Mouse (Mus musculus) B cell, adult 2 months (primary cell): ENCODE data around the gene Ms4a6c.
"Not testable (repeated sequence)": the region's sequence is repeated elsewhere in the genome, so short reads cannot be mapped to it uniquely, and the experiment has no call there.

ENCODE experiments used
- DNase-seq, 2 experiments: peaks; one replicate each; pipeline ENCODE4 v3.0.0; 2022

Gene Ms4a6c

DNA sequence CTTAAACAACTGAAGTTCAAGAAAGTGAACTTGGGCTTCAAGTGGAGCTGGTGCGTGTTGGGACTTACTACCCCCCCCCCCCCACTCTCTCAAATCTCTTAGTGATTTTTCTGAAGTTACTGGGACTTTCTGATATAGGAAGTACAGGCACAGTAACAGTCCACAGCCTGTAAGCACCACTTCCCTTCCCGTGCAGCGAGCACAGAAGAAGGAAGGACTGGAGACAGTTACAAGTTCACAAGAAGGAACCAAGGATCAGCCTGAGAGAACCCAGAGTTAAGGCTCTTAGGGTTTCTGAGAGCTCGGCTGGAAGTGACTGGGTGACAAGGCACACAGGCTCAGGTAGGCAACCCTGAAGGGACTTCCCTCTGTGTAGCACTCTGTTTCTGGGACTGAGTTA is at the start of gene Ms4a6c:
Ms4a6c (plus strand) TSS at position 152 of the 400 bp plus-strand sequence.
- peak in 1 of 2 experiments; percentile 45 for DNase-seq

DNA sequence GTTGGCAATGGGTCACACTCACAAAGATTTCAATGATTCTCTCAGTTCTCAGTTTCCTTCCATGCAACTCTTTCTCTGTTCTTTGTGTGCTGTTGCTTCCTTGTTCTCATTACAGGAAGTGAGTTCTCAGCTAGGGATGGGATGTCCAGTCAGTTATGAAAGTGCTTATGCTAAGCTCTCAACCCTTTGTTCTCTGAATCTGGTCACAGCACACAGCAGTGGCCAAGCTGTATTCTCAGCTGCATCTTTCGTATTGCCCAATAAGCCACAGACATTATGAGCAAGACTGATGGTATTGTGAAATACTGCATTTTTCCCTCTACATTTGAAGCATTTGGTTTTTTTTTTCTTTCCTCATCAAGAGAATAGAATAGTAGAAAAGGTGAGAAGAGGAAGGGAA is 38.0 kb upstream of the Ms4a6c start:
- not testable (repeated sequence) for DNase-seq

GRCm38 (mm10) chr19:11435058-11435834 is 33.9 kb upstream of the Ms4a6c start:
- DNase-seq, result no peak

DNA sequence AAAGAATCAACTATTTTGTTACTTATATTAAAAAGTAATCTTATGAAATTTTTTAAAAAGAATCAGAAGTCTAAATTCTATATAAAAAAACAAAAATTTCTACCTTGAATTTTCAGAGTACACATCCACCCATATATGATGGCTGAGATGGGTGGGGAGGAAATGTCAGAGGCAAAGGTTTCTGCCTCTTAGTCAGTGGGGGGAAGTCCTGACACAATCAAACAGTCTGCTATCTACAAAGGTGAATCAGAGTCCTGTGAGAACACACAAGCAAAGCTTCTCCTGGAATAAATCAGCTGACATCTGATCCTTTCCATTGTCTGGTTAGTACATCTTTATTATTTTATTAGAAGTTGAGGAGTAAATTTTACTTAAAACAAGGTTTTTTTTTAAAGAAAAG is 25.8 kb upstream of the Ms4a6c start, which contains the start of gene Ms4a4b:
Ms4a4b (plus strand) TSS at position 216 of the 400 bp plus-strand sequence.
- DNase-seq, result no peak

DNA sequence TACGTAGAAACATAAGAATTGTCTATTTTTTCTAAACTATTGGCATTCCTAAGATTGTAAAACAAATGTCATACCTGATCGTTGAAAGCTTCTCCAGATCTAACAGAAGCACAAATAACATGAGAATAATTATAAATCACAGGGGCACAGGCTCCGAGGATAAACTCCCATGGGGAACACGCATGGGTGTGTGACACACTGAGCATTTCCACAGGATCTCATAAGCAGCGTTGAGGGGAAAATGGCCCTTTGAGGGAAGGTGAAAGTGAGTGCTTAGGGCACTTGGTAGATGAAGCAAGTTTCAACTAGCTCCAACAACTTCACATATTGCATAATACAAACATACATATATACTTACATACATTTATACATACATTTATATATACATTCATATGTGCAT is 25.2 kb upstream of the Ms4a6c start:
- DNase-seq, result no peak

DNA sequence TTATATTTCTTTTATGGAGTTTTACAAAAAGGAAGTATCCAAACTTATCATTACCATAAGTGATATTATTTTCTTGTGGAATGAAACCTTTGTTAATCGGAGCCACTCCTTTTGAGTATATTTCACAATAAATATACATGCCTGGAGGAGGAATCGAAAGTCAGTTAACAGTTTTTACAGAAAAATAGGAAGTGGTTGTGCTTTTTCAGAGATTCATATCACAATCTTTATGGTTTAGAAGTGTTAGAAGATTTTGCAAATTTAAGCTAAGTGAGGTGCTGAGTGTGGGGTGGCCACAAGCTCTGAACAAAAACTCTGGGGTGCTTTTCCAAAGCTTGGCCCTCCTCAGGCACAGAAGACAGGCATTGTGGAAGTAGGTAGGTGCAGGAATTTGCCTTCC is 21.9 kb upstream of the Ms4a6c start:
- no peak for DNase-seq

DNA sequence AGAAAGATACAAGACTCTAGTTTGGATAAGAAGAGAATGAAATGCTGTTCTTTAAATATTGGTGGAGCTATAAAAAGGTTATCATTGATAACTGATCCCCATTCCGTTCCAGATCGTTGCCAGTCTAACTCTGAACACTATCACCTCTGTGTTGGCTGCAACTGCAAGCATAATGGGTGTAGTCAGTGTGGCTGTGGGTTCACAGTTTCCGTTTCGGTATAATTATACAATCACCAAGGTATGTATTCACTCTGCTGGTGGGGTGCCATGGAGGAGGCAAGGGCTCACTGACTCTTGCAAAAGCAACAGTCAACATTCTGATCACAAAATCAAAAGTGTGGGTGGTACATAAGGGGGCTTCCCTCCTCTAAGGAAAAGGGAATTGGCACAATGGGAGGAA is 10.1 kb upstream of the Ms4a6c start:
- DNase-seq, result not testable (repeated sequence)

GRCm38 (mm10) chr19:11464795-11465194 is 4.4 kb upstream of the Ms4a6c start:
- not testable (repeated sequence) for DNase-seq

DNA sequence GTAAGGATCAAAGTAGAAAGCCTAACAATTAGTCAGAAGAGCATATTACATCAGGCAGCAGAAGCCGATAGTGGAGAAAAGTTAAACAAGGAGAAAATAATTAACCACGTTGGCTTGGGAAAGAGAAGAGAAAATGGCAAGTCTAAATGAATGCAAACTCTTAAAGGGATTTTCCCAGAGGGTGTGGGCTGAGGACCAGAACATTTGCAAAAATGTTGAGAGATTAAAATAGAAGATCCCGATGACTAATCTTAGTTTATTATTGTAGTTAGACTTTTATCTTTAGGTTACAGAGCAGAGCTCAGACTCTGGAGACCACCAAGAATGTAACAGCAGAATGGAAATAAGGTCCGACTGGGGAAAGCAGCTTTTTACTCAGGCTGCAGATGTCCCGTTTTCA is 2.7 kb upstream of the Ms4a6c start:
- DNase-seq, result no peak

DNA sequence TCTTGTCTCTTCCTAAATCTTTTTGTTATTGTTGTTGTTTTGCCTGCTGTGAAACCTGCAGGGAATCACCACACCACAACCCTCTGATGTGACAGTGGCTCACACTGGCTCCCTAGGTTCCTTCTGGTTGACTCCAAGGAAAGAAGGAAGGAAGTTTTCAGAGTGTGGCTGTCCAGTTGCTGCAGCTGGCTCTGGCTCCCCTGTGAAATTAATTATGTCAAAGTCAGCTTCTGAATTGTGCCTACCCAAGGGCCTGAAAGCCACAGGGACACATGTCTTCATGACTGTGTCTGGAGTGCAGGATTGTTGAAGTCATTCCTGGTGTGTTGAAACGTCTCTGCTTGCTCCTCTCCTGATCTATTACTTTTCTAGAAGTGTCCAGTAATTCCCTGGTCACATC is 805 bp upstream of the Ms4a6c start:
- DNase-seq, result not testable (repeated sequence)

- no peak for DNase-seq
These were observed 10.5 kb downstream of the Ms4a6c start for GRCm38 (mm10) chr19:11479714-11480113.

GRCm38 (mm10) chr19:11482684-11483083 is 13.5 kb downstream of the Ms4a6c start:
- no peak for DNase-seq

DNA sequence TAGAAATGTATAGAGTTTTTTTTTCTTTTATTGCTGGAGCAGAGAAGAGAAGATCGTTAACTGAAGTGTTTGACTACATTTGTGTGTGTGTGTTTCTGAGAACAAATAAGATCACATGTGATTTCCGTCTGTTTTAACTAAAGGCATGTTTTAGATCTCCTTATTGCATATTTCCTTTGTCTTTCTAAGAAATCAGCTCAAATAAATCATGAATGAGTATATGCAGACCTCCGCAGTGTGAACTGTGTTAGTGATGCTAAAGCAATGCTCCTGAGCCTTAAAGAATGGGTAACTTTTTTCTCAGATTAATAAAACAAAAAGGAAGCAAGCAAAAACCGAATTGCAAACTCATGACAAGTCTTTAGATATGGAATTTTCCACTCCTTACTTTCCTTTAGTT is 14.8 kb downstream of the Ms4a6c start:
- no peak for DNase-seq

DNA sequence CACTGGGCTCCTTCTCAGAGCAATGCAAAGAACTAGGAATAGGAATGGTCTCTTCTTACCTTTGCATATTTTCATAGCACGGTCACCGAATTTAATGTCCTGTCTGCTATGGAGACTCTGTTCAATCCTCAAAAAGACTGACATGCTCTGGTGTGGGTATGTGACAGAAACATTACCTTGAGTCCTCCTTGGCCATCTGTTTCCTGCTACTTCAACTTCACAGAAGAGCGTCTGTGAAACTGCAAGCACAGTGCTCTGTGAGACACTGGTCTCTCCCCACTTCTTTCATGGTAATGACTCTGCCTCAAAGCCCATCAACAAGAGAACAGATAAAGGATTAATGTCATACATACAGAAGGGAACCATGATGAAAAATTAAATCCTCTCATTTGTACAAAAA is 15.2 kb downstream of the Ms4a6c start:
- peak; percentile 49 to 58 for DNase-seq

- DNase-seq, result peak; percentile 50 to 58
These were observed 16.1 kb downstream of the Ms4a6c start for GRCm38 (mm10) chr19:11485266-11485665.

GRCm38 (mm10) chr19:11485746-11486145 is 16.6 kb downstream of the Ms4a6c start, which contains the start of gene Gm8369:
Gene Gm8369 (plus strand): TSS chr19:11485938.
- peak; percentile 58 to 63 for DNase-seq

GRCm38 (mm10) chr19:11486599-11486998 is 17.4 kb downstream of the Ms4a6c start:
- no peak for DNase-seq

DNA sequence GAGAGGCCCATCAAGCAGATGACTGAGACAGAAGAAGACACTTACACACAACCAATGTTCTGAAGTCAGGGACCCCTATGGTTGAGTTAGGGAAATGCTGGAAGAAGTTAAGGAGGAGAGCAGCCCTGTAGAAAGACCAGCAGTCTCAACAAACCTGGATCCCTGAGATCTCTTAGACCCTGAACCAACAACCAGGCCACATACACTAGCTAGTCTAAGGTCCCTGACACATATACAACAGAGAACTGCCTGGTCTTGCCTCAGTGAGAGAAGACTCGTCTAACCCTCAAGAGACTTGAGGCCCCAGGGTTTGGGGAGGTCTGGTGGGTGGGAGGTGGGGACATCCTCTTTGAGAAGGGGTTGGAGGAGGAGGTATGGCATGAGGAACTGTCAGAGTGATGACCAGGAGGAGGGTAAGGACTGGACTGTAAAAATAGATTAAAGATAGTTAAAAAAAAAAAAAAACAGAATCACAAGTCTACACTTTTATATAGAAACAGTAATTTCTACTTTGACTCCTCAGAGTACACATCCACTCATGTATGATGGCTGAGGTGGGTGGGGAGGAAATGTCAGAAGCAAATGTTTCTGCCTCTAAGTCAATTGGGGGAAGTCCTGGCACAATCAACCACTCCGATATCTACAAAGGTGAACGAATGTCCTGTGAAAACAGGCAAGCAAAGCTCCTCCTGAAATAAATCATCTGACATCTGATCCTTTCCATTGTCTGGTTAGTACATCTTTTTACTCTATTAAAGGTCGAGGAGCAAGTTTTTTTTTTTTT is 22.4 kb downstream of the Ms4a6c start:
- DNase-seq, result peak; percentile 66 to 74

DNA sequence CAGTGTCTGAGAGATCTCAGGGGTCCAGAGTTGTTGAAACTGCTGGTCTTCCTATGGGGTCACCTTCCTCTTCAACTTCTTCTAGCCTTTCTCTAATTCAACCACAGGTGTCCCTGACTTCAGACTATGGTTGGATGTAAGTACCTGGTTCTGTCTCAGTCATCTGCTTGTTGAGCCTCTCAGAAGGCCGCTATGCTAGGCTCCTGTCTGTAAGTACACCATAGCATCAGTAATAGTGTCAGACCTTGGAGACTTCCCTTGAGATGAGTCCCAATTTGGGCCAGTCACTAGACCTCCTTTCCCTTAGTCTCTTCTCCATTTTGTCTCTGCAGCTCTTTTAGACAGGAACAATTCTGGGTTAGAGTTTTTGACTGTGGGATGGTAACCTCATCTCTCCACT is 23.5 kb downstream of the Ms4a6c start:
- DNase-seq, result peak in 1 of 2 experiments; percentile 44

GRCm38 (mm10) chr19:11494519-11494918 is 25.4 kb downstream of the Ms4a6c start:
- peak; percentile 68 to 72 for DNase-seq

DNA sequence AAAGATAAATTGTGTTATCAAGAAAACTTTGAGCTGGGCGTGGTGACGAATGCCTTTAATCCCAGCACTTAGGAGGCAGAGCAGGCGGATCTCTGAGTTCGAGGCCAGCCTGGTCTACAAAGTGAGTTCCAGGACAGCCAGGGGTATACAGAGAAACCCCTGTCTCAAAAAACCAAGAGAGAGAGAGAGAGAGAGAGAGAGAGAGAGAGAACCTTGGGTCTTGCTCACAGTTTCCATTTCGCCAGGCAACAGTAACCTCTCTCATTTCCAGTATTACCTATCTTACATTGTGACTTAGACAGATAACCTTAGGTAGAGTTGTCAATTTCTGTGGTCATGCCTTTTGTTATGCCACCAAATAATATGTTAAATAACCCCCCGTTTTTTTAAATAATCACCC is 27.2 kb downstream of the Ms4a6c start:
- no peak for DNase-seq

GRCm38 (mm10) chr19:11497300-11497699 is 28.1 kb downstream of the Ms4a6c start:
- peak; percentile 60 to 62 for DNase-seq

GRCm38 (mm10) chr19:11500796-11501195 is 31.6 kb downstream of the Ms4a6c start:
- DNase-seq, result no peak

- DNase-seq, result no peak
These were observed 32.2 kb downstream of the Ms4a6c start for GRCm38 (mm10) chr19:11501326-11501725.
